Mouse (Mus musculus): ENCODE measurements around the gene Zfp513. TPM values are rescaled to one million over a fixed set of nuclear protein-coding genes. Genes with fewer than 3 reads are reported as not detected.

The Zfp513 gene
- polyA plus RNA-seq, 1 experiment, result 38.1 TPM

DNA sequence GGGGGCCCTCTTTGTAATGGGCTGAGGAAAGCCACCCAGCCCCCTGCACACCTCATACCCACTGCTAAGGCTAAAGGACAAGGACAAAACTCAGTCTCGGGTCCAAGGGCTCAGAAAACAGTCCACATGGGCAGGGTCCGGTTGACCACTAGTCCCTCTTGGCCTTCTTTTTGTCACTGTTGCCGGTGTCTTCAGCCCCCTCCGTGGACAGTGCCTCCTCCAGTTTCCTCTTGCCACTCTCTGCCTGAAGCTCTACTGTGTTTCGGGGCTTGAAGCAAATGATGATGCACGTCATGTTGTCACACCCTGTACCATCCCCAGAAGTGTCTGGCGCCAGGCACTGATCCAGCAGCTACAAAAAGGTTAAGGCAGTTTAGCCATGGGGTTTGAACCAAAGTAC, 830 bp upstream of the Zfp513 start:
- no peak overlapping the region; the same call in 1 of the 2 replicates for H3K4me3 ChIP-seq (ENCODE audit: insufficient read depth, low read length)
- TF ChIP-seq POLR2A (IDR thresholded peaks at IDR 0.05; ENCODE audit: extremely low read depth, insufficient read depth, low read length), result no peak
- no peak for TF ChIP-seq CTCF (IDR thresholded peaks at IDR 0.05; ENCODE audit: extremely low read depth, insufficient read depth, low read length)
- no peaks in the 10 kb centered on the region for H3K4me1 ChIP-seq (ENCODE audit: control insufficient read depth, insufficient read depth, low read length)
- no peak overlapping the region for H3K27ac ChIP-seq (ENCODE audit: insufficient read depth, low read length)

DNA sequence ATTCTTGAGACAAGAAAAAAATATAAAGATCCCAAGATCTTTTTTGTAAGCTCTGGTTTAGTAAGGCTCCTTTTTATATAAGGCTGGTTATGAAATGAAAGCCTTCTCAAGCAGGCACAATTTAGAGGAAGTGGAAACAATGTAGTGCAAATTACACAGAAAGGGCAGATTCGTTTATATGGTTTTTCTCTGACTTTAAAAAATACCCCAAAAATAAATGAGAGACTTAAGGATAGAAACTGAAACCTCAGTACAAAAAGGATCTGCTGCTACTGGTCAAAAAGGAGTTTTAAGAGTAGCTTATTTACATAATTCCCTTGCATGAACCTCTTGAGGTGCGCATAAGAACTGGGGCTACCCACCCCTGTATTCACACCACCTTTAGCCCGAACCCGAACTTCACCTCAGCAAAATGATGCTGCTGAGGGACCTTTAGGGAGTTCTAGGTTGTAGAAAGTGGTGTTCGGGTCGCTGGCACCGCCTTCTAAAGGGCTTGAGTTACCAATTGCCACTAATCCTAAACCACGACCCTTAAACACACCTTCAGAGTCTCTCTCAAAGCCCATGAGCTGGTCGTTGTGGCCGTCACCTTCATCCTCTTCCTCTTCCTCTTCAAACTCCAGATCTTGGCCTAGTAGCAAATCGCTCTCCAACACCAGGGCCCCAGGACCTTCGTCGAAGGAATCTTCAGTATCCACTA, 911 bp downstream of the Zfp513 start:
- peak overlapping the region; percentile 69 for H3K4me3 ChIP-seq (ENCODE audit: insufficient read depth, low read length)
- H3K4me1 ChIP-seq (ENCODE audit: control insufficient read depth, insufficient read depth, low read length), result no peaks in the 10 kb centered on the region
- peak overlapping the region; percentile 59 for H3K27ac ChIP-seq (ENCODE audit: insufficient read depth, low read length)
- TF ChIP-seq CTCF (IDR thresholded peaks at IDR 0.05; ENCODE audit: extremely low read depth, insufficient read depth, low read length) (no peak), POLR2A (IDR thresholded peaks at IDR 0.05; ENCODE audit: extremely low read depth, insufficient read depth, low read length) (no peak)

DNA sequence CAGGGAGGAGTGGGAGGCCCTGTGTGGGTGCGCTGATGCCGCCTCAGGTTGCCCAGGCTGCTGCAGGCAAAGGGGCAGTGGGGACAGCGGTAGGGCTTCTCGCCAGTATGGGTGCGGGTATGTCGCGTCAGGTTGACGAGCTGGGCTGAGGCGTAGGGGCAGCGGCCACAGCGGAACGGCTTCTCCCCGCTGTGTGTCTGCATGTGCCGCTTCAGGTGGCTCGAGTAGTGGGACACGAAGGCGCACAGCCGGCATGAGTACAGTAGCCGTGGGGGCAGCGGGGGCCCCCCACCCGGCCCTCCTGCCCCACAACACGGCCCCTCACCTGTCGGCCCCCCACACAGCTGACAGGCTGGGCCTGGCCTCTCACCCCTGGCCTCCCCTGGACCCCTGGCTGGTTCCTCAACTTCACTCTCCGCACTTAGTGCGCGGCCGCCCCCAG, 1.8 kb downstream of the Zfp513 start:
- TF ChIP-seq POLR2A (IDR thresholded peaks at IDR 0.05; ENCODE audit: extremely low read depth, insufficient read depth, low read length) (no peak), CTCF (IDR thresholded peaks at IDR 0.05; ENCODE audit: extremely low read depth, insufficient read depth, low read length) (no peak)
- Histone ChIP-seq H3K4me3 (ENCODE audit: insufficient read depth, low read length) (no peak overlapping the region), H3K27ac (ENCODE audit: insufficient read depth, low read length) (no peak overlapping the region), H3K4me1 (ENCODE audit: control insufficient read depth, insufficient read depth, low read length) (no peaks in the 10 kb centered on the region)

DNA sequence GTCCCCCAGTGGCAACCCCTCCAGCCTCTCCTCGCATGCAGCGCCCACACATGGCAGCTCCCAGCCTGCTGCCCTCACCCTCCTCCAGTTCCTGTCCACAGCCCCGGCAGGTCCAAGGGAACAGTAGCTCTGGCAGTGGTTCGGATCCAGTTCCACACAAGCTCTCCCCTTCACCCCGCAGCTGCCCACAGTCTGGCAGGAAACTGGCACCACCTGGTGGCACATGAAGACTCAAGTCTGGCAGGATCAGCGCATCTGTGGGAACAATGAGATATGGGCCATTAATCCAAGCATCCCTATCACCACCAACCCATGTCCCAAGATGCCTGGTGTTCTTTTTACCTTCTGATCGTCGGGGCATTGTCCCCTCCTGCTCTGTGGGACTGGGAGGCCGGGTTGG, 2.2 kb downstream of the Zfp513 start:
- Histone ChIP-seq H3K4me1 (ENCODE audit: control insufficient read depth, insufficient read depth, low read length) (no peaks in the 10 kb centered on the region), H3K27ac (ENCODE audit: insufficient read depth, low read length) (no peak overlapping the region), H3K4me3 (ENCODE audit: insufficient read depth, low read length) (no peak overlapping the region)
- TF ChIP-seq CTCF (IDR thresholded peaks at IDR 0.05; ENCODE audit: extremely low read depth, insufficient read depth, low read length) (0 out of 2 replicates have a peak, but pooled peaks have one; percentile 15), POLR2A (IDR thresholded peaks at IDR 0.05; ENCODE audit: extremely low read depth, insufficient read depth, low read length) (peak; percentile 51; the same call in 1 of the 2 replicates)

DNA sequence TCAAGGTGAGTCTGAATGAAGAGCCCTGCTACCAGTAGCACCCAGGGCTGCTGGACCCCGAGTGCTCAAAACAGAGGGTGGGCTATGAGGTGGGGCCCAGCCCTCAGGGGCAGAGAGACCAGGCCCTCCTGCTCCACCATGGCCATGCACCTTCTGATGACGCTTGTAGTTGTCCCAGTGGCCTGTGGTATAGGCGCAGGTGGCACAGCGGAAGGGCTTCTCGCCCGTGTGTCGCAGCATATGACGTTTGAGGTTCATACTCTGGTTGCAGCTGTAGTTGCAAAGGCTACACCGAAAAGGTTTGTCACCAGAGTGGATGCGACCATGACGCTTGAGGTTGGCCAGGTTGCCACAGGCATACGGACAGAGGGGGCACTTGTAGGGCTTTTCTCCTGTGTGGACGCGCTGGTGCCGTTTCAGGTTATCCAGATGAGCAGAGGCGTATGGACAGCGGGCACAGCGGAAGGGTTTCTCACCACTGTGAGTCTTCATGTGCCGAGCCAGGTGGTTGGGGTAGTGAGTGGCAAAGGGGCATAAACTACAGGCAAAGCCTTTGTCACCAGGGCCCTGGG, 2.7 kb downstream of the Zfp513 start:
- TF ChIP-seq POLR2A (IDR thresholded peaks at IDR 0.05; ENCODE audit: extremely low read depth, insufficient read depth, low read length), result no peak; the same call in 1 of the 2 replicates
- TF ChIP-seq CTCF (IDR thresholded peaks at IDR 0.05; ENCODE audit: extremely low read depth, insufficient read depth, low read length), result no peak
- no peak overlapping the region for H3K27ac ChIP-seq (ENCODE audit: insufficient read depth, low read length)
- H3K4me1 ChIP-seq (ENCODE audit: control insufficient read depth, insufficient read depth, low read length), result no peaks in the 10 kb centered on the region

DNA sequence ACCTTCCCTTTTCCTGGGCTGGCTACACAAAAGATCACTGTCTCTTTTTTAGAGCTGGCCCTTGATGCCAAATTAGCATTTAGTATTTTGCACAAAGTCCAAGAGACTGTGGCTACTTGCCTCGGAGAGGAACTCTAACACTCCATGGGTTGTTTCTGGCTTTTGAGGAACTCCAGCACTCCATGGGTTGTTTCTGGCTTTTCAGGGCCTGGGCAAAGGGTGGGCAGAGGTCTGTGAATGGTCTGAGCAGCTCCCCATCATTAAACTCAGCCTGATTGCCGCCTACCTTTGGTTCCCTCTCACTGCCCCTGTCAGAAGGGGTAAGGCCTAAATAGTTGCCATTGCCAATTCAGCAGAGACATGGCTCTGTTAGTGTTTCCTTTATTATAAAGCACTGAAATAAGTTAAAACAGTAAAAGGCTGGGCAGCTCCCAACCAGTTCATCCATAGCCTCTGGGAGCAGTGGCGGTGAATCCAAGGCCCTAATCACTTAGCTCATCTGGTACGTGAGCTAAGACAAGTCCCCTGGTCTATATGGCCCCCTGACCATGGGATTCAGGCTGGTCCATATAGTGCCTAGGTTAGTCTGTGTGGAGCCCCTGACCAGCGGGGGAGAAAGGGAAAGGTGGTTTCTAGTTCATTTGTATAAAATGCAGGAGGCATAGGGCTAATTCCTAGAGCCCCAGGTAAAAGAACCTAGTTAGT, 3.3 kb downstream of the Zfp513 start:
- TF ChIP-seq POLR2A (IDR thresholded peaks at IDR 0.05; ENCODE audit: extremely low read depth, insufficient read depth, low read length), result peak; percentile 43; the same call in 1 of the 2 replicates
- TF ChIP-seq CTCF (IDR thresholded peaks at IDR 0.05; ENCODE audit: extremely low read depth, insufficient read depth, low read length), result no peak
- Histone ChIP-seq H3K4me3 (ENCODE audit: insufficient read depth, low read length) (no peak overlapping the region), H3K27ac (ENCODE audit: insufficient read depth, low read length) (no peak overlapping the region)

More for the DNA sequence above, 2.7 kb downstream of the Zfp513 start:
- no peak overlapping the region for H3K4me3 ChIP-seq (ENCODE audit: insufficient read depth, low read length)

DNA sequence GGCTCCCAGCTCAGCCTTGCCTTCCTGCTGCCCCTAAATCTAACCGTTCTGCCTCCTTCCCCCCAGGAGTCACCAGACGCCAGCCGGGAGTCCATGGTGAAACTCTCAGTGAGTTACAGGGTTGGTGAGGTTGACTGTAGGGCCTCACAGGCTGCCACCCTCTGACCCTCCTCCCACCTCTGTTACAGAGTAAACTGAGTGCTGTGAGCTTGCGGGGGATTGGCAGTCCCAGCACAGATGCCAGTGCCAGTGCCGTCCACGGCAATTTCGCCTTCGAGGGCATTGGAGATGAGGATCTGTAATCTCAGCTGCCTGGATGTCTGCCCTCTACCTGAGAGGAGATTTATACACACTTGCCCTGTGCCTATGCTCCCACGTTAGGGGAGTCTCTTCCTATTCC, 3.9 kb downstream of the Zfp513 start:
- Histone ChIP-seq H3K4me1 (ENCODE audit: control insufficient read depth, insufficient read depth, low read length) (peaks cover 2% of the 10 kb centered on the region; the same call in 1 of the 2 replicates), H3K4me3 (ENCODE audit: insufficient read depth, low read length) (no peak overlapping the region), H3K27ac (ENCODE audit: insufficient read depth, low read length) (no peak overlapping the region)
- TF ChIP-seq CTCF (IDR thresholded peaks at IDR 0.05; ENCODE audit: extremely low read depth, insufficient read depth, low read length) (no peak), POLR2A (IDR thresholded peaks at IDR 0.05; ENCODE audit: extremely low read depth, insufficient read depth, low read length) (peak; percentile 5; the same call in 1 of the 2 replicates)

More for the DNA sequence above, 3.3 kb downstream of the Zfp513 start:
- H3K4me1 ChIP-seq (ENCODE audit: control insufficient read depth, insufficient read depth, low read length), result peaks cover 2% of the 10 kb centered on the region; the same call in 1 of the 2 replicates

DNA sequence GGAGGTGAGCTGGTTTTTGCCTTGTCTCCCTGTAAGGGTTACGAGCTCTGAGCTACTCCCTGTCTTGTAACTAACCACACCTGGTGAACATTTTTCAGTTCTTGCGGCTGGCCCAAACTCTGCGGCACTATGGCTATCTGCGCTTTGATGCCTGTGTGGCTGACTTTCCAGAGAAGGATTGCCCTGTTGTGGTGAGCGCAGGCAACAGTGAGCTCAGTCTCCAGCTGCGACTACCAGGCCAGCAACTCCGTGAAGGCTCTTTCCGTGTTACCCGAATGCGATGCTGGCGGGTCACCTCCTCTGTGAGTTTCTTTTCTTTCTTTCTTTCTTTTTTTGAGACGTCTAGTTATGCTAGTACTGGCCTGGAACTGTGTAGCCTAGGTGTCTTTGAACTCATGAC, 5.0 kb downstream of the Zfp513 start:
- Histone ChIP-seq H3K27ac (ENCODE audit: insufficient read depth, low read length) (no peak overlapping the region), H3K4me3 (ENCODE audit: insufficient read depth, low read length) (no peak overlapping the region), H3K4me1 (ENCODE audit: control insufficient read depth, insufficient read depth, low read length) (peaks cover 2% of the 10 kb centered on the region; the same call in 1 of the 2 replicates)
- no peak for TF ChIP-seq POLR2A (IDR thresholded peaks at IDR 0.05; ENCODE audit: extremely low read depth, insufficient read depth, low read length)
- no peak for TF ChIP-seq CTCF (IDR thresholded peaks at IDR 0.05; ENCODE audit: extremely low read depth, insufficient read depth, low read length)

DNA sequence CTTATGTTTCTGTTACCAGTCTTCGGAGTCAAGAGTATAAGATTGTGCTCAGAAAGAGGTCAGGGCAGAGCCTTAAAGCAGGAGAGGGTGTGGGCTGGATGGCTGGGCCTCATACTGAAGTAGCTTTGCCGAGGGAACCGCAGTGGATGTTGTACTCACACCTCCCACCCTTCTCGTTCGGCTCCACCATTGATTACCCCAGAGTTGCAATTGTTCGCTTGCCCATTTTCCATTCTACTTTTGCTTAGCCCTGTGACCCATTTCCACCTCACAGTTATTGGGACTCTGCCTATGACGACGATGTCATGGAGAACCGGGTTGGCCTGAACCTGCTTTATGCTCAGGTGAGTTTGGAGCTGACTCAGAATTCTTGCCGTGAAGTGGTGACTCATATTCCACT, 5.9 kb downstream of the Zfp513 start:
- no peak overlapping the region for H3K4me3 ChIP-seq (ENCODE audit: insufficient read depth, low read length)
- peaks cover 4% of the 10 kb centered on the region for H3K4me1 ChIP-seq (ENCODE audit: control insufficient read depth, insufficient read depth, low read length)
- TF ChIP-seq POLR2A (IDR thresholded peaks at IDR 0.05; ENCODE audit: extremely low read depth, insufficient read depth, low read length), result no peak
- TF ChIP-seq CTCF (IDR thresholded peaks at IDR 0.05; ENCODE audit: extremely low read depth, insufficient read depth, low read length), result no peak
- no peak overlapping the region for H3K27ac ChIP-seq (ENCODE audit: insufficient read depth, low read length)

All from cortical plate, adult 2 months (tissue).